Mouse (Mus musculus) urinary bladder, adult 18-20 months (tissue): ENCODE results near the gene Rrm1.
"Not testable (repeated sequence)": the region's sequence is repeated elsewhere in the genome, so short reads cannot be mapped to it uniquely, and the experiment has no call there.

ENCODE experiments used
- DNase-seq, 2 experiments: peaks; one replicate each; pipeline ENCODE4 v3.0.0; 2022; ENCODE audit warnings: low spot score in 2 of 2, mixed read lengths in 2 of 2

Gene Rrm1

DNA sequence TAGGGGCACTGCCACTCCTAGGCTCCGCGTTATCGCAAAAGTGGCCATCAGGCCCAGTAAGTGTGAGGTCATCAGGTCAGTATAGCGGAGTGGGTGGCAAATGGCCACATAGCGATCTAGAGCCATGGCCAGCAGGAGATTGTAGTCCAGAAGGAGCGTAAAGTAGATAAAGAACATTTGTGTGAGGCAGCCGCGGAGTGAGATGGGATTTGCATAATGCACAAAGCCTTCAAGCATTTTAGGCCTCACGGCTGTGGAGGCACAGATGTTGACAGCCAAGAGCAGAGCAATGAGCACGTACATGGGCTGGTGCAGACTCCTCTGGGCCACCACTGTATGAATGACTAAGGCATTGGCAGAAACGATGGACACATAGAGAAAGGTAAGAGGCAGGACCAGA is 35.9 kb downstream of the Rrm1 start:
- DNase-seq: no peak

DNA sequence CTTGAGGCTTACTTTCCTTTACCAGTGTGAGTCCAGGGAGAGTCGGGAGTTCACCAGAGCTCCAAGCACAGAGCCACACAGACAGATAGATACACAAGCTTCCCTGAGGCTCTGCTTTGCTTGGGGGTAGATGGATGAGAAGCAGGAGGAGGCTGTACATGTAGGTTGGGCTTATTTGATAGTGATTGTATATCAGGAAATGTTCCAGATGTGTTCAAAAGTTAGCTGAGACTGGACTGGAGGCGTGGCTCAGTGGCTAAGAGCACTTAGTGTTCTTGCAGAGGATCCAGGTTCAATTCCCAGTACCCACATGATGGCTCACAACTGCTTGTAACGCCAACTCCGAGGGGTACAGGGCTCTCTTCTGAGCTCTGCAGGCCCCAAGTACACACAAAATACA is 36.9 kb downstream of the Rrm1 start:
- no peak for DNase-seq

DNA sequence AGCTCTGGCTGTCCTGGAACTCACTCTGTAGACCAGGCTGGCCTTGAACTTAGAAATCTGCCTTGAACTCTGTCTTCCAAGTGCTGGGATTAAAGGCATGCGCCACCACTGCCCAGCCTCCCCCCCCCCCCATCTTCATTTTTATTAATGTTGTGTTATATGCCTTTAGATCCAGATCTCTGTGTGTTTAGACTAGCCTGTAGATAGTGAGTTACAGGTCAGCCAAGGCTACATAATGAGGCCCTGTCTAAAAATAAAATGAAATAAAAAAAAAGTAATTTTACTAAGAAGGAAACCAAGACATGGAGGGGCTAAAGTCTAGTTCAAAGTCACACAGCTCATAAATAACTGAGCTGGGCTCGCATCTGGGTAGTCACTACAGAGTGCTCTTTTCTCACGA is 37.4 kb downstream of the Rrm1 start:
- DNase-seq: no peak

DNA sequence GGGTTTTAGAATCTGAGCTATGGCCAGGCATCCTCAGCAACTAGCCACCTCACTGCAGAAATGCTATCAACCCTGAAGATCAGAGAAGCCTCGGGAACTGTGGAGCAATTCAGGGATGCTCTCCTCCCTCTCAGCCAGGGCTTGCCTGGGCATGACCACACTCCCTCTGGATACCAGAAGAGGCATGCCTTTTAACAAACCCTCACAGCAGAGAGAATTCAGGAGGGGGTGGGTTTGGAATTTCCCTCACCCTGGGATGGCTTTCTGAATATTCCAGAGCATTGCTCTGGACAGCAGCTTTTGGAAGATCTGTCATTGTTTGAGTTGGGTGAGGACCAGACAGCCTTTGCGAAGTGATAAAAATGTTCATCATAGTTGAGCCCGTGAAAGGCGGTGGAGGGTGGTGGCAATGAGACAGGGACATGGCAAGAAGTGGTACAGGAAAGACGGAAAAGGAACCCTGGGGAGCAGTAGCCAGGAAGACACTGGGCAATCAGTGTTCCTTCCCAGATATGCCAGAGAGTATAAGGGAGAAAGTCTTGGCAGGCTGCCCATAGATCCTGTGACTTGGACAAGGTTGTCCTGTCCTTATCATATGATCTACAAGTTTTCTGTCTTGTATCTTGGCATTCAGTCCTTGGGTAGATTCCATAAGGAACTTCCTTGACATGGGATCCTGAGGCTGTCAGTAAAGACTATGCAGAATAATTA is 38.0 kb downstream of the Rrm1 start:
- DNase-seq: no peak

DNA sequence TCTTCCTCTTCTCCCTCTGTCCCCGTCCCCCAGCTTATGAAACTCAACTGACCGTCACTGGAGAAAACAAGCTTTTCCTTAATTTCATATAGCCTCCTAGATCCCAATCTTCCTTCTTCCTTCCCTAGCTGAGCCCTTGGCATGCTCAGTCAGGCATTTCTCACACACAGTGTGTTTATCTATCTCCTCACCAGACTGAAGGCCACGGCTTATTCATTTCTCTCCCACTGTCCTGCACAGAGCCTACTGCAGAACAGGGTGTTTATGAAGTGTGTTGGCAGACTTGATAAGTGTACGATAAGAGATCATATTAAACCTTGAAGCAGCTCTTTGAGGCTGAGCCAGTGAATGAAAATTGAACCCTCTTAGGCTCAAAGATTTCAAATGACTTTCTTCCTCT is 39.3 kb downstream of the Rrm1 start:
- DNase-seq: no peak

DNA sequence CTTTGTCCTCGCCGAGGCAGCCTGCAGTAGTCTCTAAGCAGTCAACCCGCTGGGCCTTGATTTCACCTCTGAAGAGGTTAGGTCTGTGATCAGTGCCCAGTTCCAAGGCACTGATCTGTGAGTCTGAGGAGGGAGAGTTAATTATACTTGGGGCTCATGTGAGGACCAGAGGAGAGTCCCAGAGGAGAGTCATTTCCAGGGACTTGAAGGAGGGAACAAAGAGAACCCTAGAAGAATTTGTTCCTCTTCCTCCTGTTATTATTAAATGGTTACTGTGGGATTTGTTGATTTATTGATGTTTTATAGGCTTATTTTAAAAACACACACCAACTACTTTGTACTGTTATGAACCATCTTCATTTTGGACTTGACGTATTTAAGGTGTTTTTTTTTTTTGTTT is 40.1 kb downstream of the Rrm1 start, which contains the start of gene Olfr543:
Gene Olfr543, minus strand, starts transcription at position 101 of the 400 bp plus-strand sequence.
- no peak for DNase-seq

DNA sequence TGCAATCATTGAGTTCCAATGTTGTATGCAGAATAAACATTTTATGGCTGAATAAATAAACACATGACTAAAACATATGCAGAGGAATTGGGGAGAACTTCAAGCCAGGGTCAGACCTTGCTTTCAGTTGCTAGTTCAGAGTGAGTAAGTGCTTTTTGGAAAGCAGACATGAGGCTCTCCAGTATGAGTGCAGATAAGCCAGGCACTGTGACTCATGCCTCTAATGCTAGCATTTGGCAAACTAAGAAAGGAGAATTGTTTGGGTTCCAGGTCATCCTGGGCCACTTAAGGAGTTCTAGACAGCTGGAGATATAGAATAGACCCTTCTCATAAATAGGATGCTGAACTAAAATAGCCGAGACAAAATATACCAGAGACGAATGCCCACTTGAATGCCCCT is 42.2 kb downstream of the Rrm1 start:
- DNase-seq: no peak

DNA sequence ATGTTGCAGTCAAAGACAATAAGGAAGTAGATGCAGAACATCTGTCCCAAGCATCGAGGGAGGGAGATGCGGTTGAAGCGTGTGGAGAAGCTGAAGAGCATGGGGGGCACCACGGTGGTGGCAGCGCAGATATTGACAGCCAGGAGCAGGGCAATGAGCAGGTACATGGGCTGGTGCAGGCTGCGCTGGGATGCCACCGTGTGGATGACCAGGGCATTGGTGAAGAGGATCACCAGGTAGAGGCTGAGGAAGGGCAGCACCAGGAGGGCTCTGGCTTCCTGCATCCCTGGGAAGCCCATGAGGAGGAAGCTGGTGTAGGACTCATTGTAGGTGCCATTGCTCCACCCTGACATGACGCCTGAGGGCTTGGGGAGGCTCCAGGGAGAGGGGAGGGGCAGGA is 43.3 kb downstream of the Rrm1 start:
- not testable (repeated sequence) for DNase-seq

DNA sequence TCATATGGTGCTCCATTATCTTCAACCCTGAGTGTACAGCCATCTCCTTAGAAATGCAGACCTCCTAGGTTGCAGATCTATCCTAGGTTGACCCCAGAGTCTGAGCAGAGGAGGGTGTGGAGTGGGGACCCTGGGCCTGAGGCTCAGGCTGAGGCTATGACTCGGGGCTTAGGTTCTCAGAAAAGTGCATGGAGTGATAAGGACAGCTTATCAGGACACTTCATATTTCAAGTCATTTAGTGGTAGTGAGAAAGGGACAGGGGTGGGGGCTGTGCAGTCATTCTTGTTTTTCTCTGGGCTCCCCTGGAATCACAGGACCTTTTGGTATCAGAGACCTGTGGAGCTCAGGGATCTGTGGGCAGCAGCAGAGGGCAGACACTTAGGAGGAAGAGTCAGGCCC is 44.6 kb downstream of the Rrm1 start:
- no peak for DNase-seq

DNA sequence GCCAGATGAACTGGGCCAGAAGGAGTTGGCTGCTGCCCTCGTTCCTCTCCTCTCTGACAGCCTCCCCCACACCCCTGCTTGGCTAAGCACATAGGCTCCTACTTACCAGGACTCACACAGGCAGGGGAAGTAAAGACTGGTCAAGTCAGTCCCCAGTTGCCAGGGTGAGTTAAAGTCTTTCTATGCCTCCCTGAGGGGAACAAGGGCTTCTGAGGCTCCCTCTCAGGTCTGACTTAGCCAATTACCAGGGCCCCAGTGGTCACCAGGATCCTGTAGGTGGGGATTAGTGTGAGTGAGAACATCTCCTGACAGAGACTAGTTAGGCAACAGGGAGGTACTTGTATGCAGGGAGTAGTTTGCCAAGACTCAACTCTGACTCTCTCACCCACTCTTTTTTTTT is 46.7 kb downstream of the Rrm1 start, which contains the start of gene Olfr544:
Gene Olfr544, minus strand, starts transcription at position 153 of the 400 bp plus-strand sequence.
- no peak for DNase-seq

DNA sequence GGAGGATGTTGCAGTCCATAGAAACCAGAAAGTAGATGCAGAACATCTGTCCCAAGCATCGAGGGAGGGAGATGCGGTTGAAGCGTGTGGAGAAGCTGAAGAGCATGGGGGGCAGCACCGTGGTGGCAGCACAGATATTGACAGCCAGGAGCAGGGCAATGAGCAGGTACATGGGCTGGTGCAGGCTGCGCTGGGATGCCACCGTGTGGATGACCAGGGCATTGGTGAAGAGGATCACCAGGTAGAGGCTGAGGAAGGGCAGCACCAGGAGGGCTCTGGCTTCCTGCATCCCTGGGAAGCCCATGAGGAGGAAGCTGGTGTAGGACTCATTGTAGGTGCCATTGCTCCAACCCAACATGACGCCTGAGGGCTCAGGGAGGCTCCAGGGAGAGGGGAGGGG is 52.9 kb downstream of the Rrm1 start:
- DNase-seq: not testable (repeated sequence)

DNA sequence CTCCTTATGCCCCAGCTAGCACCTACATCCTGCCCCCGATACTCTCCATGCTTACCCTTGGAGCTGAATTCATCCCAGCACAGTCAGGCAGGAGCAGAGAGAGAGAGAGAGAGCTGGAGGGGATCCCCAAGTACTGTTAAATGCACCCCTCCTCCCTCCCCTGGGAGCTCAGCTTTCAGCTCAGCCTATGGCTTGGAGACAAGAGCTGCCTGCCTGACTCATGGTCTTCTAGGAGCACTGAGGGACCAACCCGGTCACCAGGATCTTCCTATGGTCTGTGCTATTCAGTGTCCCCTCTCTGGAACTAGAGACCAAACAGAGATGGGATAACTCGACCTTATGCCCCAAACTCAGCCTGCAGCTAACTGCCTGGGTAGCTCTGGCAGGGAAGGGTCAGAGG is 58.0 kb downstream of the Rrm1 start, which contains the start of gene Olfr545:
Gene Olfr545, minus strand, starts transcription at position 101 of the 400 bp plus-strand sequence.
- DNase-seq: no peak

DNA sequence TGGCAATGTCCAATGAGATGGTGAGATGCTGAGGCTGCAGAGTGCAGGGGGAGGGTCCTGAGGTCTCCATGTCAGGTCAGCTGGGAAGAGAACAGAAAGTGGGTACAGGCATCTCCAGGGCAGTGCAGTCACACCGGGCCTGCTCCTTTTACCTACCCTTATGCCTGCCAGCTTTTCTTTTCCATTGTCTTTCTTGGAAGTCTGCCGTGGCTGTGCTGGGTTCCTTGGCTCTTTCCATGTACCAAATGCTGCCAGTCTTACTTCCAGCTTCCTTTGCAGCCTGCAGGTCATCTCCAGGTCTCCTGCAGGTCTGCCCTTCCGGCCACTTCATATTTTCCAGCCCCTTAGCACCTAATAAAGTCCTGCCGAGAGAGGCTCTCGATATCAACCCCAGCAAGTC is 60.5 kb downstream of the Rrm1 start:
- no peak for DNase-seq

DNA sequence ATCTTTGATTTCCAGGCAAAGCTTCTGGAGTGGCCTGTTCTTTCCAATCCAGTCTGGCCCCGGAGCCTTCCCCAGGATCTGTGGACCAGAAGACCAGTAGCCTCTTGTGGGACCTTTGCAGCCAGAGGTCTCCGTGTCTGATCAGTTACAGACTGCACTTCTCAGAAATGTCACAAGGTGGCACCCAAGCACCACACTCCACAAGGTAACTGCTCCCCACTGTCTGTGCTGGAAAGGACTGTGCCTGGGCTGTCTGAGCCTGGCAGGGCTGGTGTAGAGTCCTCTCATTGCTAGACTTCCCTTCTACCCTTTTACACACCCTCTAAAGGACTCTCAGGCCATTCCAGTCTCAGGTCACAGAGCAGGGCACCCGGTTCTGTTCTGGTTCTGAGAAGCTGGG is 65.4 kb downstream of the Rrm1 start:
- DNase-seq: peak; percentile 56 to 62

DNA sequence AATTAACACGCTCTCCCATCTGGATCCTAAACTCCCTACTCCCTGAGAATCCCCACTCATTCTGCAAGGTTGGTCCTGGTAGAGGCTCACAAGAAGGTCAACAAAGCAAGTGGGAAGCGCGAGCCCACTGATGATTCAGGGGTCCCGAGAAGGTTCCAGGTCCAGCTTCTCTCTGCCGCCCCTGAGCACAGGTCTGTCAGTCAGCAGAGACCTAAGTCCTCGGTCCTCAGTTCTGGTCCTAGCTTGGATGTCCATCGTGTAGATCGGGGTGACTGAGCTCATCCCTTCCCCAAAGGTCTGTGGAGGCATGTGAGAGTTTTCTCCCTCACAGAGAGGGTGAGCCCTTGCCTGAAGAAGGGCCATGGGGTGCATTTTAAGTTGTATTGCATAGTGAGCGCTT is 66.6 kb downstream of the Rrm1 start:
- DNase-seq: no peak

DNA sequence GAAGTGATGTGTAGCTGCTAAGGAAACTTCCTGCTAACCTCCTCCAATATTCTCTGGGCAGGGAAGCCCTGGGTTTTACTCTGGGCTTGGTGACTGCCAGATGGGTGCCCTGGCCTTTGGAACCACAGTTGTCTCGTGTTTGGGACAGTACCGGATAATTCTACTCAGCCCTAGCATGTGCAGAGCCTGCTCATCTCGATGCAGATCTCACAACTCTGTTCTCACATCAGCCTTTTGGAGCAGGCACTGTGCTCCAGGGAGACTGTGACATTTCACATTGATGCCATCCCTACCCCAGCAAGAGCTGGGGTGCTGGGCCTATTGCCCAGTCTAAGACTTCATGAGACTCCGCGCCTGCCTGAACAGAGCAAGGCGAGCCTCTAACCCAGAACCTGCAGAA is 67.2 kb downstream of the Rrm1 start:
- no peak for DNase-seq

DNA sequence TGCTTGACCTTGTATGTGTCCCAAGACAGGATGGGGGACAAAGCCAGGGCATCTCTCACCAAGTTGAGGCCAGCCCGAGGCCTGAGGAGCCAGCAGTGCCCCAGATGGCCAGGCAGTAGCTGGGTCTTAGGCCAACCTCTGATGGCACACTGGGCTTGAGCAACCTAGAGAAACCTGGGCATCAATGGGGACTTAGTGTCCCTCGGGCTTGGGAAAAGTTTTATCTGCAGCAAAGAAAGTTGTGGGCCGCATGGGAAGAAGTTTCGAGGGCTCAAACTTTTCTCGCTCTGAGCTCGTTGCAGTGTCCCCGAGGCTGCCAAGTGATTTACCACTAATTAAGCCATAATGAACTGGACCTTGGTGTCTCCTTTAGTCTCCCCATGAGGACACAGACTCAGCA is 68.2 kb downstream of the Rrm1 start:
- DNase-seq: no peak

DNA sequence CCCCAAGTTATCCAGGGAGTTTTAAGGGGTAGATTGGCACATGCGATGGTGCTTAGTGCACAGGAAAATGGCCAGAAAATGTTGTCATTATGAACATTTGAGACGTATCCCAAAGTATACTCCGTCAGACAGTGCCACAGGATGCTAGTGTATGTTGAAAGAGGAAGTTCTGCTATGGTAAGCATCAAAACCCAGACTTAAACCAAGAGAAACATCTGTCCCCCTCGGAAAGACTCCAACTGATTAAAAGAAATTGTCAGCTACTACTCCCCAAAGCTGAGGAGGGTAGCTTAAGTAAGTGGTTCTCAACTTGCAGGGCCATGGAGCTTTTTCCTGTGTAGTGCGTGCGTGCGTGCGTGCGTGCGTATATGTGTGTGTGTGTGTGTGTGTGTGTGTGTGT is 70.4 kb downstream of the Rrm1 start:
- no peak for DNase-seq

DNA sequence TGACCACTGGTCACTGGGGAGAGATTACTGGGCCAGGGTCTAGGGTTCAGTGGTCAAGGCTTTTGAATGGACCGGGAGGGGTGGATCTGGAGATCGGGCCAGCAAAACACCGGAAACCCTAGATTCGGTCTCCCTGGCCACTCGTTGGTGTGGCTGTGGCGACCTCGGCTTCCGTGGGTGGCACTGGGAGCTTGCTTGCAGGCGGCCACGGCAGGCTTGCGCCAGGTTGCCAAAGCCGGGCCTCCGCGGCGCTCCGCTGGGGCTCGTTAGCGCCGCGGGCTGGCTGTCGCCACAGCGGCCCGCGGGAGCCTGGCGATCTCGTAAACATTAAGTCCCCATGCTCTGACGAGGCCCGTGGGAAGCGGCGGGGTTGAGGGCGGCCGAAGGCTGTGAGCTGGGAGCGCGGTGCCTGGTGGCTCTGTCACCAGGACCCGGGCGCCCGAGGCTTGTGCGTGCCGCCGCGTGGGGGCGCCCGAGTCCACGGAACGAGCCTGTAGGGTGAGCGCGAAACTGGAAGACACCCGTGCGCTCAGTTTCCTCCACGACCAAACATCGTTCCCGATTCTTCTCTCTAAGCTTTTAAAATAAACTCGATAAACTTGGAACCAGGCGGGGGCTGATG is 71.4 kb downstream of the Rrm1 start:
- peak; percentile 75 to 86 for DNase-seq

DNA sequence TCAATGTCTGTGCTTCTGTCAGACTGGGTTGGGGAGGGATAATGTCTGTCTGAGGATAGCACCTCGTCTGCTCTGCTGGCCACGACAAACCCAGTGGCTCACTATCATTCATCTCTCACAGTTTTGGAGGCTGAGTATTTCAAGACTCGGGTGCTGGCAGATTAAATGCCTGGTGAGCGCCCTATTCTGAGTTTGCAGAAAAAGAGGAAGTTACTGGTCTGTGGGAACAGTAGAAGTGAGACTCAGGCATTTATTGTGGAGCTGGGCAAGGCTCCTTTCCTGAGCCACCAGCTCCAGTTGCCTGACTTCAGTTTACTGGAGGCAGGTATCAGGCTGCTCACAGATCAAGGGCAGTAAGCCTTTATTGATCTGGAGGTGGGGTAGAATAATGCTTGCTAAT is 72.6 kb downstream of the Rrm1 start:
- no peak for DNase-seq

DNA sequence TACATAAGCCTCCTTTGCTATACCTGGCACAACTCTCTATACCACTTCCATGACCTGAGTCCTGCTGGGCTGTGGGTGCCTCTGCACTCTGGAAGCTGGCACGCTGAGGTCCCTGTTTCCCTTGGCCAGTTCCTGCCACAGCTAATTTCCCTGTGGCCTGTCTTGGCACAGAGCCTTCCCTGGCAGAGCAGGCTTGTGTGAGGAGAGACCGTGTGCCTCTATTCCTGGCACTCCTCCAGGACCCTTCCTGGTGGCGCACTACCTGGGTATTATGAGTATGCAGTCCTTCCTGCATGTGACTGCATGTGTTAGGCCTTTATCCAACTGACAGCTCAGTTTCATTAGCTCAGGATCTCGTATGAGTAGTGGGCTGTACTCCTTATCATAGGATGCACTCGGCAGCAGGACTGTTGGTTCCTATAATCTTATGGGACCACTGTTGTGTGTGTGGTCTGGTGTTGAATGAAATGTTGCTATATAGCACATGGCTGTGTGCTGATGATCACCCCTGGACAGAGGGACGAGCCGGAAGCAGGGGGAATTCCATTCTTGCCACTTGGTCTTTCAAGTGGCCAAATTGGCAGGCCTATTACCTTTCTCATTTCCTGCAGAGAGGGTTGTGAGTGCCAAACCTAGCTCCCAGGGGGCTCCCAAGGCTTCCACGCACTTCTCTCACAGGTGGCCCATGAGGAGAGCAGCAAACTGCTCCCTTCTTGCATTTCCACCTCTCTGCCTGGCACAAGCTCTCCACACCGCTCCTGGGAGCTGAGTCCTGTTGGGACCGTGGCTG is 75.0 kb downstream of the Rrm1 start:
- no peak for DNase-seq

DNA sequence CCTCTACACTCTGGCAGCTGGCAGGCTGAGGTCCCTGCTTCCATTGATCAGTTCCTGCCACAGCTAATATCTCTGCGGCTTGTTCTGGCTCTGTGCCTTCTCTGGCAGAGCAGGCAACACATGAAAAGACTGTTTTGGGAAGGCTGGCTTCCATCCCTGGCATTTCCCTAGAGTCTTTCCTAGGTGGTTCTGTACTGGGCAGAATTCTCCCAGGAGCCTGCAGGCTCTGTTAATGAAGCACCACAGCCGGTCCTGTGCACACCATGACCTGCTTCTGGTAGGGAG is 75.5 kb downstream of the Rrm1 start:
- no peak for DNase-seq
